Mouse (Mus musculus): Measurements from ENCODE around the gene Pla2g5.

DNA sequence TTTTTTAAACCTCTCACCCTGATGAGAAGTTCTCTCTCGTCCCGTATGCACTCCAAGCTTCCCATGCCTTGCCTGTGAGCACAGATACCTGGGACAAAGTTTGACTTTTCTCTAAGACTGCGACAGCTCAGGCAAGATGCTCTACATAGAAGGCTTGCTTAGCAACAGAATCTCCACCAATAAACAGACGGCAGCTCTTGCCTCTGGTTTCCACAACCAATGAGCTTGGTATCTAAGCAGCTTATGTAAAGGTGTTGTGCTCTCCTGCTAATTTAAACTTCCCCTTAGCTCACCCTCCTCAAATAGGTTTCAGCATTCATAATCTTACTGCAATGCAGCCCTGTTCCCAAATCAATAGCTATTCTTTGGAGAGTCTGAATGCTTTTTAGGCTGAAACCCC, 61.7 kb downstream of the Pla2g5 start:
- TF ChIP-seq CTCF (IDR thresholded peaks at IDR 0.05; ENCODE audit: extremely low read depth, insufficient read depth, insufficient read length, insufficient replicate concordance) (no peak), POLR2A (IDR thresholded peaks at IDR 0.05; ENCODE audit: low read depth, low read length) (no peak)
